Mouse (Mus musculus) splenic B cell, adult 2 months (primary cell): Measurements from ENCODE around the gene Cd28.

Source experiments
- DNase-seq: peaks from one replicate; pipeline ENCODE4 v3.0.0-alpha.2; 2011; ENCODE audit warnings: low read depth, low spot score
- H3K27me3 ChIP-seq: 2 replicates; pipeline ENCODE4 v1.6.1; 2012; ENCODE audit warnings: mild to moderate bottlenecking, low read length, moderate library complexity, mixed read lengths; ENCODE audit not compliant: control insufficient read depth, poor library complexity, insufficient read depth, severe bottlenecking
- H3K36me3 ChIP-seq: 2 replicates; pipeline ENCODE4 v1.6.1; 2012; ENCODE audit warnings: mild to moderate bottlenecking, low read length, moderate library complexity, mixed read lengths; ENCODE audit not compliant: control insufficient read depth, poor library complexity, insufficient read depth, severe bottlenecking

The Cd28 gene

DNA sequence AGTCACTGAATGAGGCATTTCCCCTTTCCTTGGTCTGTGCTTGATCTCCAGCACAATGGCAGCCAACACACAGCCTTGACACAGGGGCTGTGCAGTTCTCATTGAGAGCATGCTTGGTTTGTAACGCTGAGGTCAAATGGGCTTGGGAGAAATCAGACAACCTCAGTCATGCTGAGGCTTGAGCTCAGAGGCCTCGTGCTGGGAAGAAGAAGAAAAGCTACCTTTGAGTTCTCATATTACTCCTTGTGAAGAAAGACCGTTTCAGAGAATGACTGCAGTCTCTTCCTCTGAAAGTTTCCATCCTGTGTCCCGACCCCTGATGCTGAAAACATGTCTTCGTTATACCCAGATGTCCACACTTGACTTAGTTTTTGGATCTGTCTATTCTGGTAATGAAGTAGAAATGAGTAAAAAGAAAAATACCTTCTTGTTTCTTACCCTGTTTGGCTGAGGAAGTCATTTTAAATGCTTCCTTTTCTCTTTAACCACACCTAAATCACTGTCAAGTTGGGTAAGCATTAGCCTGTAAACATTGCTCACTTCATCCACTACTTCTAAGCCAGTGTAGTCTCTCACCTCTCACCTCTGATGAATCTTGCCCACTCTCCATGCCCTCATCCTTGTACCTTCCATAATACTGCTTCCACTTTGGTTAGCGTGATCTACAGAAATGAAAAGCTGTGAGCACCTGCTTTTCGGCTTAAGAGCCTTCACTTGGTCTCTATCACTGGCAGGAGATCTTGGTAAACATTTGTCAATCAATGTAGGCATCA lies 43.1 kb downstream of the Cd28 start:
- DNase-seq = no peak
- H3K36me3 ChIP-seq = no peaks in the 10 kb centered on the region
- H3K27me3 ChIP-seq = no peaks in the 10 kb centered on the region

GRCm38 (mm10) chr1:60760475-60760874 lies 43.9 kb downstream of the Cd28 start:
- Histone ChIP-seq H3K36me3 (no peaks in the 10 kb centered on the region), H3K27me3 (no peaks in the 10 kb centered on the region)
- no peak for DNase-seq

DNA sequence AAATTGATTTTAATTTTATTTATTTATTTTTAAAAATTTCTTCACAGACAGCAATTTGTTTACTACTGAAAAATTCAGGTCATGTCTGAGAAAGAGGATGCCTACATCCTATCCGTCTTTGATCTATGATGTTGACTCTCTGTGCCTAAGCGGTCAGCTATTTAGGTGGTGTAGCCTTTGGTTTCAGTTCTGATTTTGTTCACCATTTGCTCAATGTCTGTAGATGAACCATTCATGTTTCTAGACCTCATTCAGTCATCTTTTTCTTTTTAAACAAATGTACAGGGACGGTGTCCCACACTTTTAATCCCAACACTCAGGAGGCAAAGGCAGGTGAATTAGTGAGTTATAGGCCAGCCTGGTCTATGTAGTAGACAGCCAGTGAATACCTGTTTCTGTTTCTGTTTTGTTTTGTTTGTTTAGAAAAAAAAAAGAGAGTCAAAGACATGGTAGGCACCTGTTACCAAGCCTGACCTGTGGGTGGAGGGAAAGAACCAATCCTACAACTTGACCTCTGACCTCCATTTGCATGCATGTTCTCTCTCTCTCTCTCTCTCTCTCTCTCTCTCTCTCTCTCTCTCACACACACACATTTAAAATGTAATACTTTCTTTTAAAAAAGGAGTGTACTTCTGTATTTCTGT lies 45.0 kb downstream of the Cd28 start:
- DNase-seq = no peak
- no peaks in the 10 kb centered on the region for H3K36me3 ChIP-seq
- no peaks in the 10 kb centered on the region for H3K27me3 ChIP-seq

GRCm38 (mm10) chr1:60762451-60762850 lies 45.9 kb downstream of the Cd28 start:
- H3K27me3 ChIP-seq = no peaks in the 10 kb centered on the region
- DNase-seq = no peak
- H3K36me3 ChIP-seq = no peaks in the 10 kb centered on the region

GRCm38 (mm10) chr1:60762916-60763315 lies 46.3 kb downstream of the Cd28 start:
- no peaks in the 10 kb centered on the region for H3K36me3 ChIP-seq
- H3K27me3 ChIP-seq = no peaks in the 10 kb centered on the region
- no peak for DNase-seq

- Histone ChIP-seq H3K27me3 (no peaks in the 10 kb centered on the region), H3K36me3 (no peaks in the 10 kb centered on the region)
- no peak for DNase-seq
Observed at GRCm38 (mm10) chr1:60771771-60772170, 55.2 kb downstream of the Cd28 start.

DNA sequence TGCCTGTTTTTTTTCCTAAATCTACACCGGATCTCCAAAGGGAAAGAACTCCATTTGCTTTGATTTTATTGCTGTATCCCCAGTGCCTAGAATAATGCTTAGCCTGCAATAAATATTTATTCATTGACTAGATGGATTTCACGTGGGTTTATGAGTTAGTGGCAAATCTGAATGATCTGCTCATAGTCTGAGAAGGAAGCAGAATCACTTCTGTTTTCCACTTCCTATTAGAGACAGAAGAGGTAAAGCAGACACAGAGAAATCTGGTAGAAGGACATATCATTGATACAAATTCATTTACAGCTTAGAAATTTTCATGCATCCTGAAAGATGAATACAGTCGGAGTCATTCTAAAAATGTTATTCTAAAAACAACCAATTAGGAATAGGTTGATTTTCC lies 56.6 kb downstream of the Cd28 start:
- DNase-seq = peak; percentile 36
- Histone ChIP-seq H3K27me3 (no peaks in the 10 kb centered on the region), H3K36me3 (no peaks in the 10 kb centered on the region)

GRCm38 (mm10) chr1:60776166-60776565 lies 59.6 kb downstream of the Cd28 start:
- no peak for DNase-seq
- no peaks in the 10 kb centered on the region for H3K36me3 ChIP-seq
- no peaks in the 10 kb centered on the region for H3K27me3 ChIP-seq

GRCm38 (mm10) chr1:60776906-60777305 lies 60.3 kb downstream of the Cd28 start:
- Histone ChIP-seq H3K36me3 (no peaks in the 10 kb centered on the region), H3K27me3 (no peaks in the 10 kb centered on the region)
- DNase-seq = no peak

DNA sequence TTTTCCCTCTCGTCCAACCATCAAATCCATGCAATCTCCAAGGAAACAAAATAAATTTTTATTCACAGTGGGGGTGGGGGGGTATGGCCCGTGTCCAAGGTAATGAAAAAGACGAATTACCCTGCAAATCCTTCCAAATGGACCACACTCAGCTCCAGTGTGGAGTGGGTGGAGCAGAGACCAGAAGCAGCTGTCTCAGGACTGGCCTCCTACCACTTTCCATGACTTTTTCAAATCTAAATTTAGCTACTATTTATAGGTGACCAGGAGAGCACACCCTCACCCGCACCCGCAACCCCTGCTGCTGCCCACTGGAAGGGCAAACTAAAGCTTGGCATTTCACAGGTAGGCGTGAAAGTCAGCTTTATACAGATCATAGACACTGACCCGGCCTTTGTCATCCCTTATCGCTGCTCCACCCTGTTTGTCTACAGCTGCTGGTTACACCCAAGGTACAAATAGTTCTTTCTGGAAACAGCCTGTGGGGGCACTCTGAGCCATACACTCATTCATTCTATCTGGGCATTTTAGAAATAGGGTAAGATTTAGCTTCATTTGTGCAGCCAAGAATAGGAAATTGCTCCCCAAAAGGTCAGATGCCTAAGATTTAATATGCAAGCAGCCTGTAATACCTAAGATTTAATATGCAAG lies 62.0 kb downstream of the Cd28 start:
- Histone ChIP-seq H3K27me3 (no peaks in the 10 kb centered on the region), H3K36me3 (no peaks in the 10 kb centered on the region)
- DNase-seq = no peak

DNA sequence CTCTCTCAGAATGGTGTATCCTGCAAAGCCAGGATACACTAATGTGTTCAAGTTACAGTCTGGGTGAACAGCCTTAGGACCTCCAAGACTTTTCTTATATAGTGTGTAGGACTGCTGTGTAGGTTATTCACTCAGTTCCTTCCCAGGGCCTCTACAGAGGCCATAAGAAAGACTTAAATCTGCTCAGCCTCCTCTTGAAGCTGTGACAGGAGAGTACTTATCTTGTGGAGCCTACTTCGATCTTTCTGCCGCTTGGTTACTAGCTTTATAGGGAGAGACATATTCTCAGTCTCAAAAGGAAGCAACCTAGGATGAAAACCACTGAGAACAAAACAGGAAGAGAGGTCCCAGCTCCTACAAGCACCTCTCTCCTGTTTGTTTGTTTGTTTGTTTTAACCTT lies 62.6 kb downstream of the Cd28 start:
- H3K27me3 ChIP-seq = no peaks in the 10 kb centered on the region
- H3K36me3 ChIP-seq = no peaks in the 10 kb centered on the region
- no peak for DNase-seq

DNA sequence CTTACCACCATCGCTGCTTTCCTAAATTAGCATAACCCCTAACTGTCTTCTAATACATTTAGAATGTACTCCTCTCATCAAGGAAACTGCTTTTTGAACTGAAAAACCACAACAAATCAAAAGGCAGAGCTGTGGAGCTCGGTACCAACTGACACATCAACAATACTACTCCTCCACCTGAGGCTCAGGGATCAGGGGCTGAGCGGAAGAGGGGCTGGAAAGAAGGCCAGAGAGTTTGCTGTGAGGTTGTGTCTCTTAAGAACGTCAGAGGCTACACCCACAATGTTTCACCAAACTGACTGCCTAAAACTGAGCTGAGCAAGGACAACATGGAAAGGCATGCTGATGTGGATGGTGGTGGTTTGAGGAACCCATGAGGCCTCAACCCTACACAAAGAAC lies 65.1 kb downstream of the Cd28 start:
- no peaks in the 10 kb centered on the region for H3K27me3 ChIP-seq
- no peak for DNase-seq
- no peaks in the 10 kb centered on the region for H3K36me3 ChIP-seq

DNA sequence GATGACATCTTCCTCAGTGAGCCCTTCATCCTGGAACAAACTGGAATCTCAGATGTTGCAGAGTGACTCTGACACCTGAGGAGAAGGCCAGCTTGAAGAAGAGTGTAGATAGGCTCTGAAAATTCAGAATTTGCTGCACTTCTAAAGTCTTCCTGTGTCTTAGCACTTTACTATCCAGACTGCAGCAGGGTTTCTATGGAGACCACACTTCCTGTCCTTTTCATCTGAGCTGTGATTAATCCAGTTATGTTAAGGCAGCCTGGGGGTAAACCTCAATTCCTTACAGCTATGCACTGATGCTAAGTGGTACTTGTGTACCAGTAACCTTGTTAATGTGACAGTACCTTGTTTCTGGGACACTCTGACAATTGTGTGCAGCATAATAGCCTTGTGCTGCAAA lies 77.1 kb downstream of the Cd28 start:
- H3K36me3 ChIP-seq = no peaks in the 10 kb centered on the region
- DNase-seq = no peak
- no peaks in the 10 kb centered on the region for H3K27me3 ChIP-seq

DNA sequence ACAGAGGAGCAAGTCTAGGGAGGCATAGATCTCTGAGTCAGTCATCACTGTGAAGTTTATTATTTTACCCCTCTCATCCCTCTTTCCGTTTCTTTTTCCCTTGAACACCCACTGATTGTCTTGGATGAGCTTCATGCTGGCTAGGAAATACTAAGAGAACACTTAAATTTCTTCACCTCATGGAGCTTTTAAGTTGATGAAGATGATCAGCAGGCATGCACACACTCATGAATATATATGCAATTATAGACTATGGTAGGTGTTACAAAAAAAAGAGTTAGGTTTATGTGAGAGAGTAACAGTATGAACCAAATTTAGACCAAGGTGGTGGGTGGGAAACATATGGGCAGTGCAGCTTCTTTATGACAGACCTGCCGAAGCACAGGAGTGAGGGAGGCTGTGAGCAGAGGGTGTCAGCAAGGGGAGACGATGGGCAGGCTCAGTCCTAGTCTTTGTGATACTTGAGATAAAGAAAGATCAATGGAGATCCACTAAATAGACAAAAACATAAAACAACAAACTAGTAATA lies 79.1 kb downstream of the Cd28 start:
- DNase-seq = no peak
- no peaks in the 10 kb centered on the region for H3K36me3 ChIP-seq
- H3K27me3 ChIP-seq = no peaks in the 10 kb centered on the region

DNA sequence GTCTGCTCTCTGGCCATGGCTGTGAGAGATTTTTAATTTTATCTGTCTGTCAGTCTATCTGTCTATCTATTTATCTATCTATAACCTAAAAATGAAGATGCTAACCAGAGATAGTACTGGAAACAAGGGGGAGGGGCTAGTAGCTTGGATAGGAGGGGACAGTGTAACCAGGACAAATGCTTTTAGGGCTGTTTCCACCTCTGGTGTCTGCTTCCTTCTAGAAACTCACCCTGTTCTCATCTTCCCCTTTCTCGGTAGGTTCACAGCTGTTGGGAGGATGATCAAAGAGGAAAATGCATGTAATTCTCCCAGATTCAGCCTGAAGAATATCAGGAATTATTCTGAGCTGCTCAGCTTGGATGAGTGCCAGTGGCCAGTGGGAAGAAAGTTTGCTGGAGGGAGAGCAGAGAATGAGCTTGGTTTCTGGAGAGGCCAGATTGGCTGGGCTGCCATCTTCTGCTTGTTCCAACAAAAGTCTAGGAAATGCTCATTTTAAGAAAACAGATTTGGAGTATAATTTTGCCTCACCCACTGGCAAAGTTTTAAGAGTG lies 83.3 kb downstream of the Cd28 start:
- Histone ChIP-seq H3K27me3 (no peaks in the 10 kb centered on the region), H3K36me3 (no peaks in the 10 kb centered on the region)
- peak; percentile 19 for DNase-seq
